Mouse (Mus musculus) megakaryocyte, embryonic 14.5 days (primary cell): ENCODE measurements at regions not wholly inside any gene's neighbourhood (a gene's known extent, or its start where the extent isn't known, plus 50 kb on each side); places are given as distances from the start of the nearest gene placed in this dataset.

ENCODE experiments used
- H3K27me3 ChIP-seq: replicated peaks from 2 replicates; pipeline ENCODE3; 2012; ENCODE audit warnings: inconsistent platforms
- H3K36me3 ChIP-seq: replicated peaks from 2 replicates; pipeline ENCODE3; 2012; ENCODE audit warnings: low read length, inconsistent platforms, mixed read lengths
- H3K4me1 ChIP-seq: 2 replicates; pipeline ENCODE4 v1.6.1; 2012; ENCODE audit warnings: inconsistent platforms
- H3K4me3 ChIP-seq: replicated peaks from 2 replicates; pipeline ENCODE3; 2012; ENCODE audit warnings: moderate library complexity, mild to moderate bottlenecking, inconsistent platforms
- H3K9me3 ChIP-seq: 2 replicates; pipeline ENCODE4 v1.6.1; 2012; ENCODE audit warnings: inconsistent platforms
- FLI1 ChIP-seq: IDR thresholded peaks from 2 replicates; pipeline ENCODE4 v1.6.1; 2012; ENCODE audit warnings: low read length, inconsistent platforms, mixed read lengths
- GATA1 ChIP-seq: IDR thresholded peaks from 3 replicates; pipeline ENCODE4 v1.6.1; 2012; ENCODE audit warnings: mixed read lengths, low read length, inconsistent platforms, borderline replicate concordance

DNA sequence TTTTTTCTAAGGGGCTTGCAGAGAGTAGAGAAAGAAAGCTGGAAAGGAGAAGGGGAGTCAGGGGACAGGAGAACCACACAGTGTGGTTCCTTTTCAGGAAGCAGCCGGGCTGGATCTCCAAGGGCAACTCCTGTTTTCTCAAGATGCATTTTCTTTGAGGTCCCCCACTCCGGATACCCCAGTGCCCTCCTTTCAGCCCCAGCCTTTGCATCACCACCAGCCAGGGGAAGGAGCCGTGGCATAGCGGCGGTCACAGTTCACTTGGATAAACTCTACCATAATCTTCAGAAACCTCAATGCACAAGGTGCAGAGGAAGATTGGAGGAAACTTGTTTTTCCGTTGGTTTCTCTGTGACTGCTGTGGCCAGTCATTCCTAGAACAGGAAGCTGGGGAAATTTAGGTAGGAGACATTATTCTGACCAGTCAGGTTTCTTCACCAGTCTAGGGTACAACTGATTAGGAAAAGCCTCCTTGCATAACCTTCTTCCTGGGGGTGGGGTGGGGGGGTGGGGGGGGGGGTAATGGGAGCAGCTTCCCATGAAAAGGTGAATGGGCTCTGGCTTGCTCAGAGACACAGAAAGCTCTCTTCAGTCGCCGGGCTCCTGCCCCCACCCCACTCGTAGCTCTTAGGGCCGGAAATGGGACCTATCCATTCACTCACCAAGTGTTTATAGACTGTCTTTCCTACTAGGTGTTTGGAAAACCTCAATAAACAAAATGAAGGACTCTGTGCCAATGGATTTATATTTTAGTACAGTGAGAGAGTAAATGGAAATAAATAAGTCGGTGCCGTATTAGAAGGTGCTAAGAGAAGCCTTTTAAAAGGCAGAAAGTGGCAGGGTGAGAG lies 196.6 kb downstream of the Gsdmc2 start:
- H3K4me3 ChIP-seq = peak overlapping the region; percentile 89
- H3K36me3 ChIP-seq = peaks cover 4% of the 10 kb centered on the region
- no peaks in the 10 kb centered on the region for H3K27me3 ChIP-seq
- H3K9me3 ChIP-seq = no peaks in the 10 kb centered on the region
- TF ChIP-seq FLI1 (peak; percentile 73), GATA1 (peak; percentile 80; the same call in 1 of the 3 replicates)
- peaks cover 77% of the 10 kb centered on the region for H3K4me1 ChIP-seq

DNA sequence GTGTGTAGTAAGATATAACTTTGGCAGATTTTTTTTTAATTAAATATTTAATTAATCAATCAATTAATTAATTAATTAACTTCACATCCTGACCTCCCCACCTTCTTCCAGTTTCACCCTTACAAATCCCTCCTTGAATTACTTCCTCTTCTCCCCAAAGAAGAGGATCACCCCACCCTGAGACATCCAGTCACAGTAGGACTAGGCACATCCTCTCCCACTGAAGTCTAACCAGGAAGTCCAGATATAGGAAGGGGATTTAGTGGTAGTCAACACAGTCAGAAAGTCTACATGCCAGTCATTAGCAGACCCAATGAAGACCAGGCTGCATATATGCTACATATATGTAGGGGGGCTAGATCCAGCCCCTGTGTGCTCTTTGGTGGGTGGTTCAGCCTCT lies 220.2 kb downstream of the Gsdmc2 start:
- Histone ChIP-seq H3K4me1 (peaks cover 39% of the 10 kb centered on the region), H3K27me3 (no peaks in the 10 kb centered on the region), H3K36me3 (peaks cover 3% of the 10 kb centered on the region), H3K9me3 (no peaks in the 10 kb centered on the region), H3K4me3 (no peak overlapping the region)
- no peak for TF ChIP-seq FLI1
- TF ChIP-seq GATA1 = no peak

DNA sequence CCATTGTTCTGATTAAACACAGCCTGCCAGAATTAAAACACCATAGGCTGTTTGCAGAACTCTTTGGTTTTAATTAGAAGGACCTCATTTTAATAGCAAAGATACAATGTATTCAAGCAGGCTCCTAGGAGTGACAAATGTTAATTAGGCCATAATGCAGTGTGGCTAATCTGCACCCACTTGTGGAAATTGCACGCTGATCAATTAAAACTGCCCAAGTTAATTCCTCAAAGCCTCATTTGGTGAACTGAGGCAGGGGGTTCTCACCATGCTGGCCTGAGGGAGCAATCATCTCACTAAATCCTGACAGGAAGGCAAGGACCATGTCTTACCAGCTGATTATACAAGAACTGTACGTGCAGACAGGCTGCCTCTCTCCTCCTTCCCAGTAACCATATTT lies 220.7 kb downstream of the Gsdmc2 start:
- peaks cover 3% of the 10 kb centered on the region for H3K36me3 ChIP-seq
- no peak overlapping the region for H3K4me3 ChIP-seq
- H3K4me1 ChIP-seq = peaks cover 39% of the 10 kb centered on the region
- no peaks in the 10 kb centered on the region for H3K9me3 ChIP-seq
- no peak for TF ChIP-seq GATA1
- TF ChIP-seq FLI1 = no peak
- no peaks in the 10 kb centered on the region for H3K27me3 ChIP-seq

DNA sequence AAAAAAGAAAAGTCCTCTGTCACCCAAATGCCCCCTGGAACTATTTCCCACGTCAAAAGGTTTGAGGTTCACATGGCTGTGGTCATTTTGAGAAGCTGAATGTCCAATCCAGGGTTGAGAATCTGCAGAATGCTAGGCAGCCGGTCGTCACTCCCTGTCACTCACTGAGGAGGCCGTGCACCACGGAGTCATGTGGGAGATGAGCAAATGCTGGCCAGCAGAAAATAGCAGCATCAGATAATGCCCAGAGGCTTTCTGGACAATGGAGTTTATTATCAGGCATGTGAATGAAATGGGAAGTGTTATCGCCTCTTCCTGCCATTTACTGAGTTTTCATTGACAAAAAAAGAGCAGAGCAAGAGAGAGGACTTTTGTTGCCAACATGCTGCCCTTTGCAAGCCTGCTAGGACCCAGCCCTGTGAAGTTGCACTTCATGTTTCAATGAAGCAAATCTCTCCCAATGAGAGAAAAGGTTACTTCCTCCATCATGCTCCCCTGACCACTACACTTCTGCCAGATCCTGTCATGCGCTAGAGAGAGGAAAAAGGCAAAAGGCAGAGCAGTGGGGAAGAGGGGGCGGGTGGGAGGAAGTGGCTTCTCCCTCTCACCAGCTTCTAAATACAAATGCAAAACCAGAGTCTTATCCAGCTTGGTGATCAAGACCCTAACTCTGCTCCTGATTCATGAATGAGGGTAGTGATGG lies 228.3 kb downstream of the Gsdmc2 start:
- TF ChIP-seq GATA1 = no peak
- TF ChIP-seq FLI1 = no peak
- no peaks in the 10 kb centered on the region for H3K9me3 ChIP-seq
- no peaks in the 10 kb centered on the region for H3K27me3 ChIP-seq
- peaks cover 65% of the 10 kb centered on the region for H3K4me1 ChIP-seq
- H3K4me3 ChIP-seq = peak overlapping the region; percentile 6
- H3K36me3 ChIP-seq = no peaks in the 10 kb centered on the region

DNA sequence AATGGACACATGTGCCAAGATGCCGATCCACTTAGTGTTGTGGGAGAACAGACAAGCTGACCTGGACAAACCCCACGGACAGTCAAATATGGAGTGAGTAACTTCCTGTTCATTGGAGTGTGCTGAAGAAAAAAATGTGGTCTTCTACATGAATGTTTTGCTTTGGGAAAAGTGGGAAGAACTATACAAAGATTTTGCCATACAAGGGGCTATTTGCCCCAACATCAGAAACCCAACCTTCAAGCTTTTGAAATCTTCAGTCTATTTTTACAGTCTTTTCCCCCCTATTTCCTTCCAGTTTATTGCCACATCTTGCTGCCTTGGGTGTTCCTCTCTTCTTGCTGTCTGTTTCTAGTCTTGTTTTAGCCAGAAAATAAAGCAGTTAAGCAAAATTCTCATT lies 230.8 kb downstream of the Gsdmc2 start:
- no peaks in the 10 kb centered on the region for H3K9me3 ChIP-seq
- TF ChIP-seq GATA1 (no peak), FLI1 (no peak)
- no peaks in the 10 kb centered on the region for H3K27me3 ChIP-seq
- no peaks in the 10 kb centered on the region for H3K36me3 ChIP-seq
- H3K4me3 ChIP-seq = no peak overlapping the region
- peaks cover 83% of the 10 kb centered on the region for H3K4me1 ChIP-seq

DNA sequence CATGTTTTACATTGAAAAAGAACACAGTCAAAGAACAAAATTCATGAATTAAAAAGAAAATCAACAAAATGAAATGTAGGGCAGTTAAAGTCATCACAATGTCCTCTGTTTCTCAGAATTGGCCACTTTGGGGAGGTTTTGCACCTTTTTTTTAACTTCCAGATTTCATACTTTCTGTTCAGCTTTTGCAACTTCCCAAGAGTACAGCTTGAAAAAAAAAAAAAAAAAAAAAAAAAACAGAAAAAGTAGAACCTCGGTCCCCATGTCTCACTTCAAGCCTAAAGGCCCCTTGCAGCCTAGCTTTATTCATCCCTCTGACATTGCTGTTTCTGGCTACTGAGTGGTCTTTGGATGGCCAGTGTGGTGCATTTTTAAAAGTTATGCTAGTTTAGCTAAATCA lies 231.9 kb downstream of the Gsdmc2 start:
- Histone ChIP-seq H3K4me3 (no peak overlapping the region), H3K9me3 (no peaks in the 10 kb centered on the region), H3K36me3 (no peaks in the 10 kb centered on the region), H3K4me1 (peaks cover 87% of the 10 kb centered on the region), H3K27me3 (no peaks in the 10 kb centered on the region)
- TF ChIP-seq FLI1 (no peak), GATA1 (no peak)

DNA sequence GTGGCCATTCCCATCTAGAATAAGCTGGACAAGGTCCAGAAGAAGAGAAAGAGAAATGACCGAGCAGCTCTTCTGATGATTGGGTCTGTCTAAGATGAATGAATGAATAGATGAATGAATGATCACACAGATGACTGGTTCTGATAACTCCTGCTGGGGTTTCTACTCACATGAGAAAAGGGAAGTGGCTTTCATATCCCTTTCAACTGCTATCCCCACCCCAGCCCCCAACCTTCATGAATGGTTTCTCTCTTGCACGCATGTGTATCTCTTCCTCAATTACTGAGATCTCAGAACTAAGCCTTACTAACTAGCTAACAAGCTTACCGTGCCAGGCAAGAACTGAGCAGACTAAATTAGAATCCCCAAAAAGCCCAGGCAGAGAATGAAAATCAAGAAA lies 233.8 kb downstream of the Gsdmc2 start:
- H3K27me3 ChIP-seq = no peaks in the 10 kb centered on the region
- no peaks in the 10 kb centered on the region for H3K36me3 ChIP-seq
- no peak overlapping the region for H3K4me3 ChIP-seq

DNA sequence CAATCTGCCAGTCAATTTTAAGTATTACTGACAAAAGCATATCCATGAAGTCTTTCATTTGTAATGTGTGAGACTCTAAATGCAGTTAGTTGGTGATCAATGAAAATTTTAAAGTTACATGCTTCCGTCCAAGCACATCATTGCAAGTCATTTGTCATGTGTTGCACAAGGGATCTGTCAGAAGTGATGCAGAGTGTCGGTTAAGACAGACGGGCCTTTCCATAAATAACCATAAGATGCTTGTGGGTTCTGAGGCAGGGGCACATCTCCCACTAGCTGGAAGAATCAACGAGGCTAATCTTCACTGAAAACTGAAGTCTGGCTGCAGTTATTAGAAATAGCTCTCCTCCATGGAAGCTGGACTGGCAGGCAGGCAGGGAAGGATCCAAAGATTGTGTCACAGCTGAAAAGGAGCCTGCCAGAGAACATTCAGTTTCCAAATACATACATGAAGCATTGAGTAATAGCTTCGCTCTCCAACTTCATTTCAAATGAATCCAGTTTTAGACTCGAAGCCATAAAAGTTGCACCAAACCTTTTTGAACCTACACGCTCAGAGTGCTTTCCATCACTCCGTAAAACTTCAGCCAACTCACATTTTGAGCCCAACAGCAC lies 241.8 kb downstream of the Gsdmc2 start:
- Histone ChIP-seq H3K27me3 (no peaks in the 10 kb centered on the region), H3K4me3 (no peak overlapping the region), H3K36me3 (no peaks in the 10 kb centered on the region), H3K9me3 (no peaks in the 10 kb centered on the region), H3K4me1 (peaks cover 55% of the 10 kb centered on the region)
- TF ChIP-seq FLI1 (no peak), GATA1 (no peak)

More for the DNA sequence above, 233.8 kb downstream of the Gsdmc2 start:
- TF ChIP-seq GATA1 = no peak
- no peak for TF ChIP-seq FLI1
- H3K4me1 ChIP-seq = peaks cover 70% of the 10 kb centered on the region
- no peaks in the 10 kb centered on the region for H3K9me3 ChIP-seq

DNA sequence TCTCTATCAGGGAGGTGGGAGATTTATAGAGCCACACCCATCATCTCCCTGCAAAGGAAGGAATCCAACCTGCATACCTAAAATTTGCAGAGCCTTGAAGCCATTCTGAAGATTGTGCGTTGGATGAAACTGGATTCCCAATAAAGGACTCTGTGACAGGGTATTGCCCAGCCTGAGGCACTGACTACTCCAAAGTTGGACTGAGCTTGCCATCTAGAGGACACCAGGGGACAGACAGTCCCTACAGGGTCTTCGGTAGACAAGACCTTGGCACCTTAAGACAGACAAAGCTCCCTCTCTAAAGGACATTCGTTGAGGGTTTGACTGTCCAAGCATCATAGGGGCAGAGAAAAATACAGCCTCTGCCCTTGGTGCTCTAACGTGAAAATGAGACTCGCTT lies 243.4 kb downstream of the Gsdmc2 start:
- Histone ChIP-seq H3K4me3 (no peak overlapping the region), H3K36me3 (no peaks in the 10 kb centered on the region), H3K27me3 (no peaks in the 10 kb centered on the region), H3K9me3 (no peaks in the 10 kb centered on the region), H3K4me1 (peaks cover 55% of the 10 kb centered on the region)
- TF ChIP-seq FLI1 (no peak), GATA1 (no peak)
